Mouse (Mus musculus) intestine, postnatal 0 days (tissue): ENCODE measurements around the gene Cfap61. TPM values are rescaled to one million over a fixed set of nuclear protein-coding genes. Genes with fewer than 3 reads are reported as not detected.

Experiments used
- ATAC-seq: fragments of 200-750 bp; cut with Nextera tagmentation; 2 replicates; pipeline ENCODE4 v1.8.0; 2017; ENCODE audit warnings: mild to moderate bottlenecking, moderate TSS enrichment, moderate library complexity
- H3K27ac ChIP-seq: fragments of 300-500 bp; sonication (generic); 2 replicates; pipeline ENCODE4 v1.5.1; 2014; ENCODE audit warnings: mild to moderate bottlenecking, low read depth, low read length, moderate library complexity
- H3K27me3 ChIP-seq: fragments of 300-500 bp; sonication (generic); replicated peaks from 2 replicates; pipeline ENCODE4 v1.6.1; 2014; ENCODE audit warnings: low read length, mixed read lengths; ENCODE audit not compliant: control insufficient read depth, insufficient read depth
- H3K36me3 ChIP-seq: fragments of 300-500 bp; sonication (generic); 2 replicates; pipeline ENCODE4 v1.6.1; 2014; ENCODE audit warnings: mild to moderate bottlenecking, moderate library complexity; ENCODE audit not compliant: control insufficient read depth, insufficient read depth
- H3K4me1 ChIP-seq: fragments of 300-500 bp; sonication (generic); replicated peaks from 2 replicates; pipeline ENCODE4 v1.6.1; 2014; ENCODE audit warnings: antibody characterized with exemption, low read length, mixed read lengths; ENCODE audit not compliant: control insufficient read depth, insufficient read depth
- H3K4me2 ChIP-seq: fragments of 300-500 bp; sonication (generic); replicated peaks from 2 replicates; pipeline ENCODE4 v1.6.1; 2014; ENCODE audit warnings: low read depth, mild to moderate bottlenecking, moderate library complexity
- H3K4me3 ChIP-seq: fragments of 300-500 bp; sonication (generic); 2 replicates; pipeline ENCODE4 v1.5.1; 2014; ENCODE audit warnings: low read depth, low read length
- H3K9ac ChIP-seq: fragments of 300-500 bp; sonication (generic); 2 replicates; pipeline ENCODE4 v1.6.1; 2014; ENCODE audit warnings: mild to moderate bottlenecking, low read depth, low read length
- H3K9me3 ChIP-seq: fragments of 300-500 bp; sonication (generic); 2 replicates; pipeline ENCODE4 v1.6.1; 2016; ENCODE audit warnings: mixed run types; ENCODE audit not compliant: control insufficient read depth
- CTCF ChIP-seq: sonication (generic); IDR thresholded peaks from 2 replicates; pipeline ENCODE4 v1.5.1; 2016; ENCODE audit warnings: low read depth, mild to moderate bottlenecking, control low read depth, antibody characterized with exemption, moderate library complexity
- WGBS: fragments of 180-500 bp; shearing (Covaris S2); extraction: QIAGEN DNeasy Blood & Tissue Kit; methylation state at CpG from one replicate; pipeline ENCODE4 v1.1.7; 2014; 5-methylcytosine and 5-hydroxymethylcytosine counted together
- polyA plus RNA-seq: library from polyadenylated mRNA; unstranded; fragments of >200 nt; fragmentation: Nextera tagmentation; extraction: Ambion mirVana; gene quantifications from 2 replicates; pipeline ENCODE4 v1.2.1, GENCODE M21; 2015

Cfap61 gene
- polyA plus RNA-seq, 1 experiment from 2014 or later: 0.08 TPM

- Histone ChIP-seq H3K27me3 (no peaks in the 10 kb centered on the region), H3K27ac (no peak overlapping the region), H3K9me3 (no peaks in the 10 kb centered on the region), H3K4me2 (no peak overlapping the region), H3K36me3 (no peaks in the 10 kb centered on the region), H3K9ac (no peak overlapping the region), H3K4me3 (no peak overlapping the region), H3K4me1 (no peaks in the 10 kb centered on the region)
- no peak for TF ChIP-seq CTCF
- 77% methylated on average over 4 of the region's 4 CpGs for WGBS
- no peak for ATAC-seq
Measured at GRCm38 (mm10) chr2:145972571-145972970, 38.0 kb downstream of the Cfap61 start.

- Histone ChIP-seq H3K4me3 (no peak overlapping the region), H3K4me1 (no peaks in the 10 kb centered on the region), H3K9ac (no peak overlapping the region), H3K27me3 (no peaks in the 10 kb centered on the region), H3K4me2 (no peak overlapping the region), H3K36me3 (no peaks in the 10 kb centered on the region), H3K27ac (no peak overlapping the region), H3K9me3 (no peaks in the 10 kb centered on the region)
- TF ChIP-seq CTCF: no peak
- ATAC-seq: no peak
- 76% methylated on average over 4 of the region's 4 CpGs for WGBS
Measured at GRCm38 (mm10) chr2:145979616-145980015, 45.0 kb downstream of the Cfap61 start.

- no peak for ATAC-seq
- no peak overlapping the region for H3K9ac ChIP-seq
- H3K36me3 ChIP-seq: no peaks in the 10 kb centered on the region
- H3K9me3 ChIP-seq: no peaks in the 10 kb centered on the region
- no peak overlapping the region for H3K4me3 ChIP-seq
- WGBS: 79% methylated on average over 9 of the region's 9 CpGs
- TF ChIP-seq CTCF: no peak
- H3K4me2 ChIP-seq: no peak overlapping the region
- H3K27me3 ChIP-seq: no peaks in the 10 kb centered on the region
- no peaks in the 10 kb centered on the region for H3K4me1 ChIP-seq
- H3K27ac ChIP-seq: no peak overlapping the region
Measured at GRCm38 (mm10) chr2:145980881-145981280, 46.3 kb downstream of the Cfap61 start.

GRCm38 (mm10) chr2:145981699-145982112, 47.1 kb downstream of the Cfap61 start:
- Histone ChIP-seq H3K36me3 (no peaks in the 10 kb centered on the region), H3K4me1 (no peaks in the 10 kb centered on the region), H3K27me3 (no peaks in the 10 kb centered on the region), H3K27ac (no peak overlapping the region), H3K9me3 (no peaks in the 10 kb centered on the region), H3K4me3 (no peak overlapping the region), H3K4me2 (no peak overlapping the region), H3K9ac (no peak overlapping the region)
- no peak for ATAC-seq
- 54% methylated on average over 6 of the region's 6 CpGs for WGBS
- no peak for TF ChIP-seq CTCF

- WGBS: 78% methylated on average over 9 of the region's 9 CpGs
- H3K9me3 ChIP-seq: no peaks in the 10 kb centered on the region
- H3K36me3 ChIP-seq: no peaks in the 10 kb centered on the region
- no peaks in the 10 kb centered on the region for H3K27me3 ChIP-seq
- no peak for TF ChIP-seq CTCF
- H3K4me3 ChIP-seq: no peak overlapping the region
- no peak for ATAC-seq
- H3K4me1 ChIP-seq: no peaks in the 10 kb centered on the region
- H3K4me2 ChIP-seq: no peak overlapping the region
- no peak overlapping the region for H3K27ac ChIP-seq
- H3K9ac ChIP-seq: no peak overlapping the region
Measured at GRCm38 (mm10) chr2:145982317-145983045, 47.9 kb downstream of the Cfap61 start.

GRCm38 (mm10) chr2:145987757-145988156, 53.2 kb downstream of the Cfap61 start:
- Histone ChIP-seq H3K4me2 (no peak overlapping the region), H3K27me3 (no peaks in the 10 kb centered on the region), H3K9me3 (no peaks in the 10 kb centered on the region), H3K36me3 (no peaks in the 10 kb centered on the region), H3K9ac (no peak overlapping the region), H3K4me1 (no peaks in the 10 kb centered on the region), H3K4me3 (no peak overlapping the region), H3K27ac (no peak overlapping the region)
- no peak for ATAC-seq
- no peak for TF ChIP-seq CTCF
- WGBS: 81% methylated on average over 2 of the region's 2 CpGs
